ENCODE assay signal across 21 mouse cellular contexts in the genomic region with DNA sequence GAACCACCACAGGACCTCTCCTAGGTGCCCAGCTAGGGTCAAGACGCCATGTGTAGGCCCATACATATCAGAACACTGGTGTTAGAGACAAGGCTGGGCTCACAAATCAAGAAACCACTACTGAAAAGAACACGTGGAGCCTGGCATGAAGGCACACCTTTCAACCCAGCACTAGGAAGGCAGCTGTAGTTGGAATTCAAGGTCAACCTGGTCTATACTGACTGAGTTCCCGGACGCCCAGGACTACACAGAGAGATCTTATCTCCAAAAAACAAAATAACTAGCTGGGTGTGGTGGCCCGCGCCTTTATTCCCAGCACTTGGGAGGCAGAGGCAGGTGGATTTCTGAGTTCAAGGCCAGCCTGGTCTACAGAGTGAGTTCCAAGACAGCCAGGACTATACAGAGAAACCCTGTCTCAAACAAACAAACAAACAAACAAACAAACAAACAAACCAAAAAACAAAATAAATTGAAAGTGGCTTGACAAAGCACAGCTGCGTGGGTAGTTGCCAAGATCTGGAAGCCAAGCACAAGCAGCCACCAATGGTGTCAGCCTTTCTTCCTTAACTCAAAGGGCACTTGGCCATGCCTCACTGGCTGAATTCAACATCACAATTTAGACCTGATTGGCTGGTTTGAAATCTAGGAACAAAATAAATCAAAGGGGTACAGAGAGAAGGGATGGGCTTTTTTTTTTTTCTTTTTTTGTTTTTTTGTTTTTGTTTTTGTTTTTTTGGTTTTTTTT. TPM values are rescaled to one million over a fixed set of nuclear protein-coding genes. Genes with fewer than 3 reads are reported as not detected.
A peak's percentile ranks its signal among the peaks of the same experiment; 100 is the strongest.
DNase-seq lines count a peak whose midpoint lies in the region; ATAC-seq and TF ChIP-seq lines count a peak whose summit lies in the region.
"Had no signal": no experiment of that assay in that cellular context is flagged by ENCODE, and none has a peak within 500 bp of the region (broad histone marks: within the 10 kb centered on the region; RNA-seq: fewer than 3 reads in every experiment).

No protein-coding gene starts in this region.

- no peak for TF ChIP-seq EP300 in liver, postnatal 0 days (IDR thresholded peaks at IDR 0.05; ENCODE audit: low read depth)

- no peak overlapping the region for H3K9ac ChIP-seq in kidney, embryonic 16.5 days (replicated peaks; ENCODE audit: low read length)
- no peak overlapping the region for H3K9ac ChIP-seq in liver, postnatal 0 days (replicated peaks)
- H3K9ac ChIP-seq: forebrain, embryonic 15.5 days; heart, embryonic 15.5 days; limb, embryonic 13.5 days had no signal

- no peak overlapping the region for H3K27ac ChIP-seq in kidney, embryonic 16.5 days (ENCODE audit: low read length)
- peak overlapping the region; percentile 61; the same call in 1 of the 2 replicates for H3K27ac ChIP-seq in liver, postnatal 0 days (ENCODE audit: low read depth)
- H3K27ac ChIP-seq: forebrain, embryonic 15.5 days; heart, embryonic 15.5 days; limb, embryonic 13.5 days; macrophage; midbrain, embryonic 10.5 days had no signal

- H3K4me2 ChIP-seq in kidney, embryonic 16.5 days (replicated peaks; ENCODE audit: low read depth, low read length) = no peak overlapping the region
- H3K4me2 ChIP-seq in liver, postnatal 0 days (ENCODE audit: low read depth, low read length) = no peak overlapping the region
- H3K4me2 ChIP-seq: forebrain, embryonic 15.5 days; heart, embryonic 15.5 days; limb, embryonic 13.5 days had no signal

- H3K36me3 ChIP-seq in kidney, embryonic 16.5 days (ENCODE audit: insufficient read depth, low read length) = no peaks in the 10 kb centered on the region
- H3K36me3 ChIP-seq in E14TG2a.4 (ENCODE audit: insufficient read depth, low read length) = no peaks in the 10 kb centered on the region; the same call in 1 of the 2 replicates
- H3K36me3 ChIP-seq in liver, postnatal 0 days (replicated peaks; ENCODE audit: insufficient read depth, low read length) = no peaks in the 10 kb centered on the region
- H3K36me3 ChIP-seq: forebrain, embryonic 15.5 days; heart, embryonic 15.5 days; limb, embryonic 13.5 days; midbrain, embryonic 10.5 days had no signal

- peak; percentile 8 for DNase-seq in kidney, adult 18-20 months
- peak; percentile 87 for DNase-seq in ZHBTc4 (ENCODE audit: low read depth, low spot score)
- DNase-seq in liver, postnatal 0 days = no peak
- DNase-seq in right cerebral cortex, postnatal 25 days = no peak
- no peak for DNase-seq in right cerebral cortex, adult 2 months (ENCODE audit: low spot score in 2 of 2)
- DNase-seq: adrenal gland, postnatal 10 days; cerebellum, adult 9-10 months; gastrocnemius, postnatal 14 days; layer of hippocampus, postnatal 36 days; thymus, postnatal 14 days had no signal

- H3K9me3 ChIP-seq in kidney, embryonic 16.5 days (ENCODE audit: low read length) = peaks cover 6% of the 10 kb centered on the region; the same call in 1 of the 2 replicates
- peaks cover 10% of the 10 kb centered on the region for H3K9me3 ChIP-seq in E14TG2a.4 (ENCODE audit: low read length)
- H3K9me3 ChIP-seq in liver, postnatal 0 days (ENCODE audit: low read length) = no peaks in the 10 kb centered on the region; the same call in 1 of the 2 replicates
- H3K9me3 ChIP-seq: forebrain, embryonic 15.5 days; heart, embryonic 15.5 days; limb, embryonic 13.5 days; midbrain, embryonic 10.5 days had no signal

- H3K4me3 ChIP-seq in kidney, embryonic 16.5 days (ENCODE audit: low read length) = no peak overlapping the region
- peak overlapping the region; percentile 32; the same call in 1 of the 2 replicates for H3K4me3 ChIP-seq in E14TG2a.4 (replicated peaks; ENCODE audit: low read length)
- no peak overlapping the region for H3K4me3 ChIP-seq in liver, postnatal 0 days (ENCODE audit: low read depth, low read length)
- H3K4me3 ChIP-seq: forebrain, embryonic 15.5 days; heart, embryonic 15.5 days; limb, embryonic 13.5 days; midbrain, embryonic 10.5 days had no signal

- no peak for ATAC-seq in kidney, embryonic 16.5 days (ENCODE audit: low FRiP score, low TSS enrichment)
- no peak for ATAC-seq in liver, postnatal 0 days
- ATAC-seq: CD4-positive, CD25-positive, alpha-beta regulatory T cell, adult 4 months; forebrain, embryonic 15.5 days; hindbrain, embryonic 16.5 days; intestine, postnatal 0 days had no signal

- TF ChIP-seq CTCF in E14TG2a.4 (conservative IDR thresholded peaks at IDR 0.05; ENCODE audit: low read length) = no peak
- no peak for TF ChIP-seq CTCF in liver, postnatal 0 days (IDR thresholded peaks at IDR 0.05; ENCODE audit: low read depth)

- 86% methylated on average over 7 of the region's 7 CpGs for WGBS in kidney, embryonic 16.5 days
- 73% methylated on average over 7 of the region's 7 CpGs for WGBS in liver, postnatal 0 days (ENCODE audit: insufficient replicate concordance)

- peaks cover 21% of the 10 kb centered on the region for H3K4me1 ChIP-seq in kidney, embryonic 16.5 days (ENCODE audit: insufficient read depth, low read length)
- H3K4me1 ChIP-seq in E14TG2a.4 (replicated peaks; ENCODE audit: low read depth, low read length) = peaks cover 71% of the 10 kb centered on the region
- H3K4me1 ChIP-seq in liver, postnatal 0 days (ENCODE audit: insufficient read depth) = peaks cover 26% of the 10 kb centered on the region
- H3K4me1 ChIP-seq: forebrain, embryonic 15.5 days had no signal

- H3K27me3 ChIP-seq in kidney, embryonic 16.5 days (ENCODE audit: insufficient read depth, low read length) = no peaks in the 10 kb centered on the region
- H3K27me3 ChIP-seq in E14TG2a.4 (ENCODE audit: insufficient read depth, low read length) = no peaks in the 10 kb centered on the region
- no peaks in the 10 kb centered on the region for H3K27me3 ChIP-seq in liver, postnatal 0 days (ENCODE audit: insufficient read depth, low read length)
- H3K27me3 ChIP-seq: forebrain, embryonic 15.5 days; heart, embryonic 15.5 days; limb, embryonic 13.5 days had no signal

RNA-seq across cellular contexts. Expression of a gene that starts 12.1 kb away (rescaled TPM):
- 53.1 and 57.4 TPM in 2 replicates for polyA plus RNA-seq in kidney, embryonic 16.5 days (2015; fragmentation: Nextera tagmentation; extraction: Ambion mirVana)
- 2.1 and 2.2 TPM in 2 replicates for polyA plus RNA-seq in liver, postnatal 0 days (2015; fragmentation: Nextera tagmentation; extraction: Ambion mirVana)
- polyA plus RNA-seq: macrophage had no signal

RNA-seq across cellular contexts. Expression of a gene that starts 19.4 kb away (rescaled TPM):
- polyA plus RNA-seq in kidney, embryonic 16.5 days (2015; fragmentation: Nextera tagmentation; extraction: Ambion mirVana) = 435 and 485 TPM in 2 replicates
- polyA plus RNA-seq in liver, postnatal 0 days (2015; fragmentation: Nextera tagmentation; extraction: Ambion mirVana) = 382 and 393 TPM in 2 replicates

RNA-seq across cellular contexts. Expression of a gene that starts 35.5 kb away (rescaled TPM):
- polyA plus RNA-seq in kidney, embryonic 16.5 days (2015; fragmentation: Nextera tagmentation; extraction: Ambion mirVana) = 6.7 and 11.2 TPM in 2 replicates
- polyA plus RNA-seq in liver, postnatal 0 days (2015; fragmentation: Nextera tagmentation; extraction: Ambion mirVana) = 4.7 and 5.2 TPM in 2 replicates

RNA-seq across cellular contexts. Expression of a gene that starts 51.9 kb away (rescaled TPM):
- 1.5 and 1.6 TPM in 2 replicates for polyA plus RNA-seq in kidney, embryonic 16.5 days (2015; fragmentation: Nextera tagmentation; extraction: Ambion mirVana)
- polyA plus RNA-seq in liver, postnatal 0 days (2015; fragmentation: Nextera tagmentation; extraction: Ambion mirVana) = not detected in 2 replicates
- polyA plus RNA-seq: CD4-positive, CD25-positive, alpha-beta regulatory T cell, adult 4 months; forebrain, embryonic 15.5 days; hindbrain, embryonic 16.5 days; macrophage; spleen, adult 2 months had no signal

Comparison
In these comparisons a context has a peak if more than half of its experiments do, and no peak if none do; other contexts are left out.
1. DNase-seq: peak in kidney, adult 18-20 months (single experiment) and ZHBTc4 (single experiment); none in liver, postnatal 0 days (single experiment), right cerebral cortex, postnatal 25 days (single experiment) and right cerebral cortex, adult 2 months (0 of 2).
2. RNA of a gene that starts 12.1 kb away (polyA plus RNA-seq): 53.1 to 57.4 TPM in kidney, embryonic 16.5 days; 2.1 to 2.2 TPM in liver, postnatal 0 days; every median in the first group is over 10 times any median in the second.